Mouse (Mus musculus) liver, embryonic 11.5 days (tissue): ENCODE data around the gene AU040320. TPM values are rescaled to one million over a fixed set of nuclear protein-coding genes. Genes with fewer than 3 reads are reported as not detected.

Source experiments
- ATAC-seq: fragments of 200-750 bp; cut with Nextera tagmentation; replicated peaks from 2 replicates; pipeline ENCODE4 v1.8.0; 2017; ENCODE audit warnings: moderate number of reproducible peaks, mild to moderate bottlenecking, moderate TSS enrichment, moderate library complexity; ENCODE audit not compliant: low FRiP score
- DNase-seq: peaks from one replicate; pipeline ENCODE4 v3.0.0-alpha.2; 2017; ENCODE audit warnings: low spot score
- H3K27ac ChIP-seq: fragments of 300-500 bp; sonication (generic); 2 replicates; pipeline ENCODE4 v1.5.1; 2014; ENCODE audit warnings: mild to moderate bottlenecking, low read depth, low read length, control low read depth
- H3K27me3 ChIP-seq: fragments of 300-500 bp; sonication (generic); replicated peaks from 2 replicates; pipeline ENCODE4 v1.6.1; 2014; ENCODE audit warnings: low read length, mixed read lengths; ENCODE audit not compliant: control insufficient read depth, insufficient read depth
- H3K36me3 ChIP-seq: fragments of 300-500 bp; sonication (generic); 2 replicates; pipeline ENCODE4 v1.6.1; 2014; ENCODE audit warnings: mild to moderate bottlenecking, low read length, moderate library complexity, mixed read lengths; ENCODE audit not compliant: control insufficient read depth, insufficient read depth
- H3K4me1 ChIP-seq: fragments of 300-500 bp; sonication (generic); replicated peaks from 2 replicates; pipeline ENCODE4 v1.6.1; 2014; ENCODE audit warnings: low read length, mixed read lengths; ENCODE audit not compliant: control insufficient read depth, insufficient read depth
- H3K4me2 ChIP-seq: fragments of 300-500 bp; sonication (generic); 2 replicates; pipeline ENCODE4 v1.6.1; 2014; ENCODE audit warnings: mild to moderate bottlenecking, control low read depth, moderate library complexity
- H3K4me3 ChIP-seq: fragments of 300-500 bp; sonication (generic); 2 replicates; pipeline ENCODE4 v1.5.1; 2014; ENCODE audit warnings: low read depth, low read length, control low read depth
- H3K9ac ChIP-seq: fragments of 300-500 bp; sonication (generic); 2 replicates; pipeline ENCODE4 v1.6.1; 2014; ENCODE audit warnings: low read depth, low read length, control low read depth
- H3K9me3 ChIP-seq: fragments of 300-500 bp; sonication (generic); 2 replicates; pipeline ENCODE4 v1.6.1; 2016; ENCODE audit warnings: low read length, inconsistent platforms, mixed read lengths; ENCODE audit not compliant: control insufficient read depth
- WGBS: fragments of 180-500 bp; shearing (Covaris S2); extraction: QIAGEN DNeasy Blood & Tissue Kit; methylation state at CpG from one replicate; pipeline ENCODE4 v1.1.7; 2014; 5-methylcytosine and 5-hydroxymethylcytosine counted together
- polyA plus RNA-seq: library from polyadenylated mRNA; unstranded; fragments of >200 nt; fragmentation: Nextera tagmentation; extraction: Ambion mirVana; gene quantifications from 2 replicates; pipeline ENCODE4 v1.2.1, GENCODE M21; 2014

The AU040320 gene
- polyA plus RNA-seq, 1 experiment from 2014 or later, result 18.7 TPM

- 4% methylated on average over 56 of the region's 62 CpGs for WGBS
- ATAC-seq (no peak), DNase-seq (peak; percentile 48)
Observed at GRCm38 (mm10) chr4:126735382-126736000, 17.9 kb upstream of the AU040320 start.

GRCm38 (mm10) chr4:126736001-126736414 is 17.3 kb upstream of the AU040320 start, which contains the start of gene Tfap2e:
Gene Tfap2e (minus strand): TSS chr4:126736240.
- H3K27me3 ChIP-seq, result peaks cover 84% of the 10 kb centered on the region
- H3K4me2 ChIP-seq, result peak within 1 kb of the TSS; percentile 52
- no peak within 1 kb of the TSS for H3K27ac ChIP-seq
- H3K36me3 ChIP-seq, result no peaks in the 10 kb centered on the region
- WGBS, result 2% methylated on average over 32 of the region's 32 CpGs
- H3K9me3 ChIP-seq, result no peaks in the 10 kb centered on the region
- 0 out of 2 replicates have a peak, but pooled peaks cover 4% of the 10 kb centered on the region for H3K4me1 ChIP-seq
- peak within 1 kb of the TSS; percentile 34 for H3K4me3 ChIP-seq
- DNase-seq (peak; percentile 57), ATAC-seq (no peak)
- no peak within 1 kb of the TSS for H3K9ac ChIP-seq

More at GRCm38 (mm10) chr4:126735382-126736000, 17.9 kb upstream of the AU040320 start:
- peak overlapping the region; percentile 34 for H3K4me3 ChIP-seq
- 0 out of 2 replicates have a peak, but pooled peaks cover 4% of the 10 kb centered on the region for H3K4me1 ChIP-seq
- no peak overlapping the region for H3K27ac ChIP-seq
- H3K9ac ChIP-seq, result no peak overlapping the region
- H3K9me3 ChIP-seq, result no peaks in the 10 kb centered on the region
- H3K36me3 ChIP-seq, result no peaks in the 10 kb centered on the region
- peaks cover 89% of the 10 kb centered on the region for H3K27me3 ChIP-seq
- peak overlapping the region; percentile 52 for H3K4me2 ChIP-seq

GRCm38 (mm10) chr4:126739966-126740676 is 13.2 kb upstream of the AU040320 start:
- 31% methylated on average over 10 of the region's 10 CpGs for WGBS
- no peak for DNase-seq
- peaks cover 45% of the 10 kb centered on the region for H3K27me3 ChIP-seq

GRCm38 (mm10) chr4:126741448-126741847 is 11.9 kb upstream of the AU040320 start:
- no peaks in the 10 kb centered on the region for H3K9me3 ChIP-seq
- no peak overlapping the region for H3K9ac ChIP-seq
- H3K4me3 ChIP-seq, result no peak overlapping the region
- peaks cover 32% of the 10 kb centered on the region for H3K27me3 ChIP-seq
- H3K4me1 ChIP-seq, result 0 out of 2 replicates have a peak, but pooled peaks cover 3% of the 10 kb centered on the region
- 7% methylated on average over 12 of the region's 12 CpGs for WGBS
- DNase-seq (peak; percentile 73), ATAC-seq (peak; percentile 58)
- 0 out of 2 replicates have a peak, but pooled peaks cover 6% of the 10 kb centered on the region for H3K36me3 ChIP-seq
- peak overlapping the region; percentile 30 for H3K4me2 ChIP-seq
- no peak overlapping the region for H3K27ac ChIP-seq

More at GRCm38 (mm10) chr4:126739966-126740676, 13.2 kb upstream of the AU040320 start:
- no peak overlapping the region for H3K4me2 ChIP-seq
- H3K9me3 ChIP-seq, result no peaks in the 10 kb centered on the region
- no peak overlapping the region for H3K9ac ChIP-seq
- H3K4me3 ChIP-seq, result no peak overlapping the region
- no peak for ATAC-seq
- H3K27ac ChIP-seq, result no peak overlapping the region
- 0 out of 2 replicates have a peak, but pooled peaks cover 6% of the 10 kb centered on the region for H3K36me3 ChIP-seq
- H3K4me1 ChIP-seq, result 0 out of 2 replicates have a peak, but pooled peaks cover 7% of the 10 kb centered on the region

- H3K27ac ChIP-seq, result no peak overlapping the region
- DNase-seq, result no peak
- peaks cover 9% of the 10 kb centered on the region; the same call in 1 of the 2 replicates for H3K36me3 ChIP-seq
- H3K9me3 ChIP-seq, result no peaks in the 10 kb centered on the region
- no peak overlapping the region for H3K9ac ChIP-seq
- H3K4me1 ChIP-seq, result 0 out of 2 replicates have a peak, but pooled peaks cover 3% of the 10 kb centered on the region
- no peak for ATAC-seq
- WGBS, result 56% methylated on average over 2 of the region's 2 CpGs
- H3K4me2 ChIP-seq, result no peak overlapping the region
- peaks cover 17% of the 10 kb centered on the region for H3K27me3 ChIP-seq
- H3K4me3 ChIP-seq, result no peak overlapping the region
Observed at GRCm38 (mm10) chr4:126742976-126743375, 10.4 kb upstream of the AU040320 start.

GRCm38 (mm10) chr4:126743713-126744112 is 9.6 kb upstream of the AU040320 start:
- DNase-seq, result no peak

GRCm38 (mm10) chr4:126744831-126745230 is 8.5 kb upstream of the AU040320 start:
- Histone ChIP-seq H3K27ac (no peak overlapping the region), H3K4me1 (0 out of 2 replicates have a peak, but pooled peaks cover 3% of the 10 kb centered on the region), H3K4me3 (no peak overlapping the region), H3K27me3 (peaks cover 3% of the 10 kb centered on the region; the same call in 1 of the 2 replicates), H3K4me2 (no peak overlapping the region), H3K9me3 (no peaks in the 10 kb centered on the region), H3K9ac (no peak overlapping the region), H3K36me3 (peaks cover 14% of the 10 kb centered on the region; the same call in 1 of the 2 replicates)
- DNase-seq (no peak), ATAC-seq (no peak)
- 90% methylated on average over 14 of the region's 14 CpGs for WGBS

More at GRCm38 (mm10) chr4:126743713-126744112, 9.6 kb upstream of the AU040320 start:
- Histone ChIP-seq H3K27me3 (peaks cover 10% of the 10 kb centered on the region), H3K36me3 (peaks cover 9% of the 10 kb centered on the region; the same call in 1 of the 2 replicates), H3K4me2 (no peak overlapping the region), H3K9me3 (no peaks in the 10 kb centered on the region), H3K9ac (no peak overlapping the region), H3K4me1 (0 out of 2 replicates have a peak, but pooled peaks cover 3% of the 10 kb centered on the region), H3K27ac (no peak overlapping the region), H3K4me3 (no peak overlapping the region)
- 25% methylated on average over 11 of the region's 11 CpGs for WGBS
- no peak for ATAC-seq

- Histone ChIP-seq H3K36me3 (peaks cover 16% of the 10 kb centered on the region; the same call in 1 of the 2 replicates), H3K27ac (no peak overlapping the region), H3K4me3 (no peak overlapping the region), H3K4me2 (no peak overlapping the region), H3K4me1 (0 out of 2 replicates have a peak, but pooled peaks cover 3% of the 10 kb centered on the region), H3K27me3 (peaks cover 3% of the 10 kb centered on the region; the same call in 1 of the 2 replicates), H3K9me3 (no peaks in the 10 kb centered on the region), H3K9ac (no peak overlapping the region)
- ATAC-seq (no peak), DNase-seq (no peak)
- 45% methylated on average over 13 of the region's 13 CpGs for WGBS
Observed at GRCm38 (mm10) chr4:126745506-126746193, 7.7 kb upstream of the AU040320 start.
